Comparison of ENCODE assay signal across 22 mouse cellular contexts in genomic region chr9:40876164-40876563, GRCm38 (mm10). TPM values are rescaled to one million over a fixed set of nuclear protein-coding genes. Genes with fewer than 3 reads are reported as not detected.
DNase-seq lines count a peak whose midpoint lies in the region; ATAC-seq lines count a peak whose summit lies in the region.
"Had no signal": no experiment of that assay in that cellular context is flagged by ENCODE, and none has a peak within 500 bp of the region (broad histone marks: within the 10 kb centered on the region; RNA-seq: fewer than 3 reads in every experiment).

No protein-coding gene starts in this region.

- no peaks in the 10 kb centered on the region for H3K4me1 ChIP-seq in intestine, embryonic 14.5 days (replicated peaks; ENCODE audit: control insufficient read depth, insufficient read depth, low read length)
- H3K4me1 ChIP-seq in intestine, embryonic 15.5 days (replicated peaks) = peaks cover 12% of the 10 kb centered on the region; the same call in 1 of the 2 replicates
- H3K4me1 ChIP-seq in midbrain, embryonic 12.5 days = peaks cover 32% of the 10 kb centered on the region

- WGBS in intestine, embryonic 14.5 days = under 1% methylated on average over 29 of the region's 29 CpGs
- WGBS in intestine, embryonic 15.5 days = 1% methylated on average over 29 of the region's 29 CpGs
- under 1% methylated on average over 29 of the region's 29 CpGs for WGBS in midbrain, embryonic 12.5 days

- no peak overlapping the region for H3K27ac ChIP-seq in intestine, embryonic 14.5 days (ENCODE audit: low read depth)
- no peak overlapping the region for H3K27ac ChIP-seq in intestine, embryonic 15.5 days
- no peak overlapping the region for H3K27ac ChIP-seq in midbrain, embryonic 12.5 days (replicated peaks)
- H3K27ac ChIP-seq: heart, adult 2 months; heart, embryonic 15.5 days; layer of hippocampus, adult 2 months; limb, embryonic 15.5 days; liver, embryonic 15.5 days; stomach, embryonic 15.5 days had no signal

- no peak overlapping the region for H3K4me2 ChIP-seq in intestine, embryonic 14.5 days (ENCODE audit: low read length)
- H3K4me2 ChIP-seq in intestine, embryonic 15.5 days (replicated peaks) = no peak overlapping the region
- no peak overlapping the region for H3K4me2 ChIP-seq in midbrain, embryonic 12.5 days (replicated peaks)
- H3K4me2 ChIP-seq: heart, embryonic 15.5 days; limb, embryonic 15.5 days; liver, embryonic 15.5 days; stomach, embryonic 15.5 days had no signal

- no peak for ATAC-seq in intestine, embryonic 14.5 days (replicated peaks; ENCODE audit: low FRiP score, low TSS enrichment, low read depth)
- no peak for ATAC-seq in intestine, embryonic 15.5 days
- no peak for ATAC-seq in midbrain, embryonic 12.5 days (ENCODE audit: low FRiP score, low read depth)

- H3K9ac ChIP-seq in intestine, embryonic 14.5 days (ENCODE audit: low read length) = no peak overlapping the region
- no peak overlapping the region for H3K9ac ChIP-seq in intestine, embryonic 15.5 days
- H3K9ac ChIP-seq in midbrain, embryonic 12.5 days (replicated peaks) = no peak overlapping the region
- H3K9ac ChIP-seq: heart, embryonic 15.5 days; limb, embryonic 15.5 days; liver, embryonic 15.5 days; stomach, embryonic 15.5 days had no signal

- H3K36me3 ChIP-seq in intestine, embryonic 14.5 days (ENCODE audit: control insufficient read depth, insufficient read depth, low read length) = no peaks in the 10 kb centered on the region
- H3K36me3 ChIP-seq in intestine, embryonic 15.5 days = no peaks in the 10 kb centered on the region
- H3K36me3 ChIP-seq in midbrain, embryonic 12.5 days = no peaks in the 10 kb centered on the region
- H3K36me3 ChIP-seq: heart, embryonic 15.5 days; limb, embryonic 15.5 days; liver, embryonic 15.5 days; stomach, embryonic 15.5 days had no signal

- H3K9me3 ChIP-seq in intestine, embryonic 14.5 days (ENCODE audit: control insufficient read depth, low read length) = no peaks in the 10 kb centered on the region
- H3K9me3 ChIP-seq in intestine, embryonic 15.5 days = no peaks in the 10 kb centered on the region
- no peaks in the 10 kb centered on the region for H3K9me3 ChIP-seq in midbrain, embryonic 12.5 days
- H3K9me3 ChIP-seq: heart, embryonic 15.5 days; limb, embryonic 15.5 days; liver, embryonic 15.5 days; stomach, embryonic 15.5 days had no signal

- peak; percentile 40 for DNase-seq in embryo, embryonic 10.5 days (ENCODE audit: low spot score)
- no peak for DNase-seq in embryo, embryonic 10 days (ENCODE audit: low spot score)
- peak; percentile 59 for DNase-seq in intestine, embryonic 14.5 days (ENCODE audit: low spot score)
- peak; percentile 24 for DNase-seq in R1 (ENCODE audit: low read depth, low spot score)
- DNase-seq in urinary bladder, adult 18-20 months (ENCODE audit: low spot score in 2 of 2) = no peak
- DNase-seq in lung, postnatal 14 days = no peak
- DNase-seq: adrenal gland, postnatal 36 days; cerebellum, adult 18-20 months; gastrocnemius, postnatal 25 days; heart, adult 2 months; kidney, adult 2 months; kidney, postnatal 10 days; layer of hippocampus, postnatal 36 days; right cerebral cortex, postnatal 25 days had no signal

- H3K27me3 ChIP-seq in intestine, embryonic 14.5 days (replicated peaks; ENCODE audit: control insufficient read depth, insufficient read depth, low read length) = peaks cover 100% of the 10 kb centered on the region
- peaks cover 90% of the 10 kb centered on the region for H3K27me3 ChIP-seq in intestine, embryonic 15.5 days (replicated peaks)
- peaks cover 98% of the 10 kb centered on the region for H3K27me3 ChIP-seq in midbrain, embryonic 12.5 days

- H3K4me3 ChIP-seq in intestine, embryonic 14.5 days (ENCODE audit: low read depth, low read length) = no peak overlapping the region
- no peak overlapping the region for H3K4me3 ChIP-seq in intestine, embryonic 15.5 days (replicated peaks)
- 0 out of 2 replicates have a peak overlapping the region, but pooled peaks have one; percentile 5 for H3K4me3 ChIP-seq in midbrain, embryonic 12.5 days
- H3K4me3 ChIP-seq: heart, adult 2 months; heart, embryonic 15.5 days; layer of hippocampus, adult 2 months; limb, embryonic 15.5 days; liver, embryonic 15.5 days; stomach, embryonic 15.5 days had no signal

RNA-seq across cellular contexts. Expression of gene Bsx, which starts 2.2 kb away (rescaled TPM):
- polyA plus RNA-seq in intestine, embryonic 14.5 days (2014; fragmentation: Nextera tagmentation; extraction: Ambion mirVana) = not detected in 2 replicates
- not detected in 2 replicates for polyA plus RNA-seq in intestine, embryonic 15.5 days (2015; fragmentation: Nextera tagmentation; extraction: Ambion mirVana)
- polyA plus RNA-seq in midbrain, embryonic 12.5 days (2016; fragmentation: Nextera tagmentation; extraction: Ambion mirVana) = 1.2 and 3.5 TPM in 2 replicates
- polyA plus RNA-seq: heart, adult 2 months; heart, embryonic 15.5 days; kidney, adult 2 months; limb, embryonic 15.5 days; liver, embryonic 15.5 days; lung, embryonic 16.5 days; stomach, embryonic 15.5 days had no signal

Comparison
In these comparisons a context has a peak if more than half of its experiments do, and no peak if none do; other contexts are left out.
1. DNase-seq: peak in embryo, embryonic 10.5 days (single experiment), intestine, embryonic 14.5 days (single experiment) and R1 (single experiment); none in embryo, embryonic 10 days (single experiment), urinary bladder, adult 18-20 months (0 of 2) and lung, postnatal 14 days (single experiment).